Mouse (Mus musculus): Measurements from ENCODE around the gene Arih1.
"Not testable (repeated sequence)": the region's sequence is repeated elsewhere in the genome, so short reads cannot be mapped to it uniquely, and the experiment has no call there.

Gene Arih1

GRCm38 (mm10) chr9:59458416-59458815 is 28.0 kb downstream of the Arih1 start:
- DNase-seq (ENCODE audit: low spot score), result no peak

- DNase-seq (ENCODE audit: low spot score), result no peak
Measured at GRCm38 (mm10) chr9:59457671-59458070, 28.7 kb downstream of the Arih1 start.

- DNase-seq (ENCODE audit: low spot score), result no peak
Measured at GRCm38 (mm10) chr9:59455404-59456068, 30.9 kb downstream of the Arih1 start.

- DNase-seq (ENCODE audit: low spot score), result no peak
Measured at GRCm38 (mm10) chr9:59433729-59434128, 52.7 kb downstream of the Arih1 start.

GRCm38 (mm10) chr9:59431626-59432025 is 54.8 kb downstream of the Arih1 start:
- no peak for DNase-seq (ENCODE audit: low spot score)

- DNase-seq (ENCODE audit: low spot score), result no peak
Measured at GRCm38 (mm10) chr9:59420487-59420886, 65.9 kb downstream of the Arih1 start.

GRCm38 (mm10) chr9:59407271-59407670 is 79.1 kb downstream of the Arih1 start:
- no peak for DNase-seq (ENCODE audit: low spot score)

- no peak for DNase-seq (ENCODE audit: low spot score)
Measured at GRCm38 (mm10) chr9:59389086-59389485, 97.3 kb downstream of the Arih1 start.

- DNase-seq (ENCODE audit: low spot score), result no peak
Measured at GRCm38 (mm10) chr9:59388311-59388710, 98.1 kb downstream of the Arih1 start.

- no peak for DNase-seq (ENCODE audit: low spot score)
Measured at GRCm38 (mm10) chr9:59387461-59387860, 99.0 kb downstream of the Arih1 start.

GRCm38 (mm10) chr9:59375626-59376025 is 110.8 kb downstream of the Arih1 start:
- DNase-seq (ENCODE audit: low spot score), result no peak

- DNase-seq (ENCODE audit: low spot score), result no peak
Measured at GRCm38 (mm10) chr9:59369646-59370045, 116.8 kb downstream of the Arih1 start.

GRCm38 (mm10) chr9:59369220-59369619 is 117.2 kb downstream of the Arih1 start:
- DNase-seq (ENCODE audit: low spot score), result no peak

GRCm38 (mm10) chr9:59360487-59360886 is 125.9 kb downstream of the Arih1 start:
- not testable (repeated sequence) for DNase-seq (ENCODE audit: low spot score)

GRCm38 (mm10) chr9:59358041-59358440 is 128.4 kb downstream of the Arih1 start:
- not testable (repeated sequence) for DNase-seq (ENCODE audit: low spot score)

GRCm38 (mm10) chr9:59353253-59353639 is 133.2 kb downstream of the Arih1 start, which contains the start of gene Bbs4:
Bbs4 (minus strand) TSS chr9:59353508.
- peak; percentile 91 for DNase-seq (ENCODE audit: low spot score)

GRCm38 (mm10) chr9:59352586-59353252 is 133.7 kb downstream of the Arih1 start:
- no peak for DNase-seq (ENCODE audit: low spot score)

GRCm38 (mm10) chr9:59346176-59346575 is 140.2 kb downstream of the Arih1 start:
- no peak for DNase-seq (ENCODE audit: low spot score)

- peak; percentile 15 for DNase-seq (ENCODE audit: low spot score)
Measured at GRCm38 (mm10) chr9:59340002-59340401, 146.4 kb downstream of the Arih1 start.

GRCm38 (mm10) chr9:59339107-59339506 is 147.3 kb downstream of the Arih1 start:
- no peak for DNase-seq (ENCODE audit: low spot score)

GRCm38 (mm10) chr9:59338411-59338810 is 148.0 kb downstream of the Arih1 start:
- DNase-seq (ENCODE audit: low spot score), result peak; percentile 10
